Mouse (Mus musculus) kidney, postnatal 4 days (tissue): ENCODE measurements around the gene Irx4.

Experiments
- DNase-seq, 2 experiments: peaks; one replicate each; pipeline ENCODE4 v3.0.0; 2021; ENCODE audit warnings: mixed read lengths in 2 of 2

Gene Irx4

DNA sequence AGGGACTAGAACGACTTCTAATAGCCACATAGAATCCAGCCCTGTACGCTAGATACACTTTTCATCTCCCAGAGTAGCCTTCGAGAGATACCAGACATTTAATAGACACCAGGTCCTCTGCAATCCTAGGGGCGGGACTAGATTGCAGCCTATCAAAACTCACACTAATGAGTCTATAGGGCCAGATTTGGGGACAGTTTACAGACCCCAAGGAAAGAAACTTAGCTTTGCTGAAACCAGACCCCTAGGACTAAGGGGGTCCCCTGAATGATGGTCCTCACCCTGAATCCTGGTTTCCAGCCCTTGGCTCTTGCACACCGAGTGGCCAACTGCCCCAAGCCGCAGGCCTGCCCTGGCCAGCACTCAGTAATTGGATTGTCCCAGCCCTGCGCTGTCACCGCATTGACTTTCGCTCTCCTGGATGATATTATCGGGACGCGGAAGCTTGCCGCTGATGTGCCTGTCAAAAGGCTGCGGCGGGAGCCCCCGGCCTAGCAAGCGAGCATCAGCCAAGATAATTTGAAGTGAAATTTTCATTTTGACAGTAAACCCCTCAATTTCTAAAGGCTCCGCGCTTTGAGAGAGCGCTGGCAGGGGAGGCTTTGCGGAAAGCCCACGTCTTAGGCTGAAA, 10.3 kb downstream of the Irx4 start:
- no peak for DNase-seq

DNA sequence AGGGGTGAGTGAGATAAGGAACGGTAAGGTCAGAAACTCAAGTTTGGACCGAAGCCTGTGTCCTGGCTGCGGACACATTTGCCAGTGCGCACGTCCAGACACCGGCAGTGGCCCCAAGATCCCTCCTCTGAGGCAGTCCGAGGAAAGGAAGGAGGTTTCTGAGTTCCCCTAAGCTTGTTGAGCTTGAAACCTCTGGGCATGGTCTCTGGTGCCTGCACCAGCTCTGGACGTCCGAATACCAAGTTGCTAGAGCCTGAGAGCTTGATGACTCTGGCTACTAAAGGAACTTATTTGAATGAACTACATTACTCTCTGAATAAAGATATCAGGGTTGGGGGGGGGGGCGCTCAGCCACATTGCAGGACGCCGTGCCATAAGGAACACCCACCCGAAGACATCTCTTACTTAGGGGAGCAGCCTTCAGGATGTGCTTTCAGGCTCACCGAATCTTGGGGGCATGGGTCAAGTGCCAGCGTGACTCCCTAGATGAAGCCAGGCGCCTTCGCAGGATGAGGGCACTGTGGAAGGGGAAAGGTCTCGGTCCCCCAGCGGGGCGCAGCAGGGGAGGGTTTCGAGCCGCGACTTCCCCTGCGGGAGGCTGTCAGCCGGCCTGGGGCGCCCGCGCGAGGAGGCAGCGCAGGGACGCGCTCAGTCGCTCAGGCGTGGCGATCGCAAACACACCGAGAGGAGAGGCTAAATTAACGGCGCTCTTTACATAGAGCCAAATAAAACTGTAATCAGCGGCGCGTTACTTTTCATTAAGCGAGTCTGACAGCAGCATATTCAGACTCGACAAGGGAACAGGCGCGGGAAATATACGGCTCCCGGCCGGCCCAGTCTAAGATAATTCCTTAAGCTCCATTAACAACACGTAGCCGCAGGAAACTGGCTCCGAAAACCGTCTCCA, 11.3 kb downstream of the Irx4 start:
- DNase-seq = peak in 1 of 2 experiments; percentile 28

DNA sequence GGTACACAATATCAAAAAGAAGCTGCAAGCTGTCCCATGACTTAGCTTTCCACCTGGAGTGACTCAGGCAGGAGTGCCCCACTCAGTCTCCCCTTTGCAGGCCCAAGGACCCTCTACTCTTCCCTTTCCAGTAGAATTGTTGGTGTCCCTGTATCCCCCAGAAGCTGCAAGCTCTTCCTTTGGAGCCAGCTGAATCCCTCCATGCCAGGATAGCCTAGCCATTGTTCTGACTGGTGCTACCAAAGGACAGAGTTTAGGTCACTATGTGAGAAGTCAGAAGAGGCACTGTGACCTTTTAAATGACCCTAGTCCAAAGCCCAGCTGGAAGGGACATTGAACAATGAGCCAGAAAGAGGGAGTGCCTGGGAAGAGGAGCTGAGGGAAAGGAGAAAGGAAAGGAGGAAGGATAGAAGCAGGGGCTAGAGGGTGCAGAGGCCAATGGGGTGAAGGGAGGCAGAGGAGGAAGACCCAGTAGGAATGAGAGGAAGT, 12.6 kb downstream of the Irx4 start:
- no peak for DNase-seq

DNA sequence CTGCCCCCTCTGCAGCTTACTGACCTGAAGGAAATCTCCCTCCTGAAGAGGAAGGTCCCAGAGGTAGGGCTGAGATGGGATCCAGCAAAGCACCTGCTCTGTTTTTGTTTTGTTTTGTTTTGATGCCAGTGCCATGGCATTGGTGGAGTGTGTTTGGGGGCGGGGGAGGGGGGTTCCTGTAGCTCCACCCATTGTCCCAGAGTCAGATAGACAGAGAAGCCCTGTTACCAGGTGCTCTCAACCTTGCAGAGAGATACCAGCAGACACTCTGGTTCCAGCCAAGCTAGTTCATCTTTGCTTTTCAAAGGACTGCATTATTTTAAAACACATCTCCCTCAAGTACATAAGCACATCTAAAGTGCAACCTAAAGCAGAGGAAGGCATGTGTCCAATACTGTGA, 13.3 kb downstream of the Irx4 start:
- DNase-seq = no peak

DNA sequence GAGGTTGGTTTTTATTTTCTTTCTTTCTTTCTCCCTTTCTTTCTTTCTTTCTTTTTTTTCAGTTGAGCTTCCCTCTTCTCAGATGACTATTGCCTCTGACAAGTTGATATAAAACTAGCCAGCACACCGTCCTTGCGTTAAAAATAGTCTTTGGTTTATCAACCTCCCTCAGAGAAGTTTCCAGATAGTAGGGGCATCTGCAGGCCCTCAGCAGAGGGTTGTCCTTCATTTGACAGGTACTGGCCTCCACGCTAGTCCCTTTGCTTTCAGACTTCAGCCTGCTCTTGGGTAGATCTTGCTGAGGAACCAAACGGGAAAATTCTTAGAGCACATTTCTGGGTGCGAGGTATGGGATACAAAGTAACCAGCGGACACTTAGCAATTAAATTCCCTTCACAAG, 17.1 kb downstream of the Irx4 start:
- DNase-seq = no peak

DNA sequence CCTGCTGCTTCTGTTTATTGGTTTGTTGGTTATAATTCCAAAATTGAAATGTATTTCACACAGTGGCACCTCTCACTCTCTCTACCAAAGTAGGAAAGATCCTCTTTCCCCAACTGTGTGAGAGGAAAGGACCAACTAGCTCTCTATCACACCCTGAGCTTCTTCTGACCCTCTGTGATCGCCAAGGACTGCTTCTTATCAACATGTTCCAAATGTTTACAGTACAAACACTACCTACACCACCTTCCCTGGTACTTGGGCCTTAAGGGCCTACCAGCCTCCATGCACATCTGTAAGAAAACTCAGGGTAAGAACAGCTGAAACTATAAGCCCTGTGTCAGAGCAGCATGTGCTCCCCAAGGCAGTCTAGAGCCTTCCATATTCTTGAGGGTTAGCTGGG, 17.5 kb downstream of the Irx4 start:
- no peak for DNase-seq

DNA sequence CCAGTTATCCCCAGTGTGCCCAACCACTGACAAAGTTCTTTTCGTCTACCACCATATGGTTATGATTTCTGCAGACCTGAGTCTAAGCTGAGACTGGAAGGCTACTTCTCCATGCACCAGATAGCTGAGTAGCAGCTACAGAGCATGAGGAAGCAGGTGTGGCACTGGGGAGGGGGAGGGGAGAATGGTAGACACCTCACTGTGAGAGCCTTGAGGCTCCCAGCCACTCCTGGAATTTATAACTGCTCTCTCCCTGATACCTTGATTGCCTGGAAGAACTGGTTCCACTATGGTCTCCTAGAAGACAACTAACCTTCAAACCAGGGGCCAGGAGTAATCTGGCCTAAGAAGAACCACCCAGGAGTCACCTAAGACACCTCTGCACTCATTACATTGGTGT, 18.9 kb downstream of the Irx4 start:
- no peak for DNase-seq

DNA sequence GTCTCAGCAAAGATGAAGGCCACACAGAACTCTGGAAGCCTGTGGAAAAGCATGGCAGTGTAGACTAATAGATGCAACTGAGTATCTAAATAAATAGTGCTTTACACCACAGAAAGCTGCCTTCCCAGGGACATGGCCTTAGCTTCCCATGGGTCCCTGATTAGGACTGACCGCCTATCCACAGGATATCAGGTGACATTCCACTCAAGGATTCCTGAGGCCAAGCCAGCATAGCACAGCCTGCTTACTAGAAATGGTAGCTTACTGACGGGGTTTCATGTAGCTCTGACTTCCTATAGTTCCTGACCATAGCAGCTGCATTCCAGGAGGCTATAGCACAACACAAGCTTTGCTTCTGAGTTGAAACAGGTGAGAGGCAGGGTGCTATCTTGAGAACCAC, 22.1 kb downstream of the Irx4 start:
- no peak for DNase-seq

DNA sequence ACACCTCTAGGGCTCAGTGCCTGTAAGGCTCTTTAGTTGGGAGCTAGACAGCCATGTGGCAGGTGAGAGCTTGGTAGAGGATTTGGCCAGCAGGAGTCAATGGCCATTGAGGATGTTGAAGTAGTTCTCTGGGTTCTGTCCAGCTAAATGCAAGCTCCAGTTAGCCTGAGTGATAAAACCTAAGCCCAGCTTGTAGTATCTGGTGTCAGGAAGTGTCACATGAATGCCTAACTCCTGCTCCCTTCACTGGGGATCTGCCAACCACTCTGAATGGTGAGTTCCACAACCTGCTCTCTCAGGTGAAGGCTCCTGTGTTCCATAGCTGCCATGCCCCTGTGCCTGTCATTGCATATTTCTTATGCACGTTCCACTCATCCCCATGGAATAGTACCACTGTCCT, 23.3 kb downstream of the Irx4 start:
- no peak for DNase-seq

DNA sequence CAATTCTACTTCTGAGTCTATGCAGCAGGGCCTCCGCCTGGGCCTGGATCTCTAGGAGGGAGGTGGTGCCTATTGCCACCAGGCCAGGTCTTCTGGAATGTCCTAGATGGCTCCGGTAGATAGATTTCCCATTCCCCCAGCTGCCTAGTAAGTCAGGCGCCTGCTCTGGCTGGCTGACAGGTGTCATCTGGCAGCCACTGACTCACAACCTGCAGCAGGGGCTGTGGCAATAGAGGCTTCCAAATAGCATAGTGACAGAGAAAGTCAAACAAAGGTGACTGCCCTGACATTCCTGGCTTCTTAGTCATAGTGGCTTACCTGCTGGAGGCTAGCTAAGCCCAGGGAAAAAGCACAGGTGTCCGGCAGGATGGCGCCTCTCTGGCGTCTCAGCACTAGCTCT, 29.9 kb downstream of the Irx4 start:
- no peak for DNase-seq

DNA sequence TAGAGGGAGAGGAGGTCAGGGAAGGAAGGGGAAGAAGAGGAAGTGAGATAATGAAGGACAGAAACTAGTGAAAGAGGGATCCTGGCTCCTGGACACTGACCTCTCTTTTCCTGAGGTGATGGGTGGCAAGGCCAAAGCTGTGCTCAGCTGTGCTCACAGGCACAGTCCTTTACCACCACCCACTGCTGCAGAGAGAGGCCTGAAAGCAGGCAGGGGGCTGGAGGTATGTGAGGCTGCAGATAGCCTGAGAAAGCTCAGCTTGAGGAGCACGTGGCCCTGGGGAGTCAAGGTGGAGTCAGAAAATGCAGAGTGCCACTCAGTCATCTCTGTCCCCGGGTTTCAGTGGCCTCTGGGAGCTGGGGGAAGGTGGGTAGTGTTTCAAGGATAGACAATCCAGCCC, 30.8 kb downstream of the Irx4 start:
- DNase-seq = no peak

DNA sequence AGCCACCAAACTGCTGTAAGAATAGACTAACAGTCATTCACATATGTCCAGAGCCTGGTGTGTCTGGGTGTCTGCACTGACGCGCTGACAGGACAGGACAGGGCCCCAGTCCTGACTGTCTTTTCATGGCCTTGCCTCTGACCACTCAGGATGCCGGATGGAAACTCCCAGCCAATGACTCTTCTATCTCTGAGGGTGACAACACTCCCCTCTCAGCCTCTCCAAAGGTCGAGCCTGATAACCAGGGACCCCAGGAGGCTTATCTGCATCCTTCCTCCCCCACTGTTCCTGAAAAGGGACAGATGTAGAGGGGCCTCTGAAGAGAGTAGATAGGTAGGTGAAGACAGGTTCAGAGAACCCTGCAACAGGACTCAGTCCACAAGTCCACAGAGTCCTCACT, 38.4 kb downstream of the Irx4 start:
- DNase-seq = no peak

DNA sequence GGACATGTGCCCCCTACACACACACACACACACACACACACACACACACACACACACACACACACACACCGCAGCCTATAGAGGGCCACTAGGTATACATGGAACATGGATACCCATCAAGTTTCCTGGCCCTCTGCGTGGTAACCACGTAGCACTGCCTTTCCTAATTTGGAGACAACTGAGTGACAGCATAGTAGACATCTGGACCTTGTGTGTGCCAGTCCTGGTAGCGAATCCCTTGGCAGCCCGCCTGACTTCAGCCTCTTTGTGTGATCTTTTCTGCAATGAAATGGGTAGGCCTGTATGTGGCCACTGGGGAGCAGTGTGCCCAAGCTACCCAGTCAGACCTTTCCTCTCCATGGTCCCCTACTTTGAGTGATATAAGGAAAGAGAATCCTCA, 39.0 kb downstream of the Irx4 start:
- DNase-seq = no peak

DNA sequence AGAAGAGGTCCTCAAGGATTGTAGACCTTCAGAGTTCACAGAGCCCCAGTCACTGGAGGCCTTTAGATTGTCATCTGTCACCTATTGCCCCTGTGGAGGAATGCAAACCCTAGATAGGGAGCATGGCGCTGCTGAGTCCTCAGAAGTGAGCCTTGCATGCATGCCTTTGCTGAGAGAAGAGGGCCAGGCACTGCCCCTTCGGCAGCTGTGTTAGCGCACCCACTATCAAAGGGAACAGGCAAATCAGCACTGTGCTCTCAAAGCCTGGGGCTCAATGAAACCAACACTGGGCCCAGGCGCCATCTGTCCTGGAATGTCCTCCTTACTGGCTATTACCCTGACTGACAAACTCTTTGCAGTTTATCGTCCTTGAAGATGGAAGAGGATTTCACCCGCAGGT, 44.5 kb downstream of the Irx4 start:
- DNase-seq = no peak

DNA sequence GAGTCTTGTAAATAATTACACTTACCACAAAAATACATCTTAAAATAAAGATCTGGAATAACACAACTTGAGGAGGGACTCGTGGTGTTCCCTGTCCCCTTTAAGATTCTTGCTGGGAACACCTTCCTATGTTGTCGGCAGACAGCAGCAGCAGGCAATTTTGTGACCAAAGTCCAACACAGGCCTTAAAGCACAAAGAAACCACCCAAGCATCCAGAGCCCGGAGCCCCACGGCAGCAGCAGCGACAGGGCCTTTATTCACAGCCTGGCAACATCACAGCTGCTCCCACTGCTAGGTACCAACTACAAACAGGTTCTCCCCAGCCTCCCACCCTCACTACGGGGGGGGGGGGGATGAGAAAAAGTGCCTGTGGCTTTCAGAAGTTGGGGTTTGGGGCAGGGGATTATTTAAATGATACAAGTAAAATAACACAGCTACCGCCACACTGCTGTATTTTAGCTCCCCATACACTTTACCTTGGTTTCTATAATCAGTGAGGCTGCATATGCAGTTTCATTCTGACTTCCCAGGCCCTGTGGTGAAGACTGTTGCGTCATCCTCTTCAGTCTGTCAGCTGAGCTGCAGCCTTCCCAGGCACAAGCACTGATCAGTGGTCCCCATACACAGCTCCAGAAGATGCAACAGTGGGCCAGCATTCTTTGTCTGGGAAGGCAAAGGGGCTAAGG, 45.3 kb downstream of the Irx4 start:
- peak; percentile 26 to 40 for DNase-seq

DNA sequence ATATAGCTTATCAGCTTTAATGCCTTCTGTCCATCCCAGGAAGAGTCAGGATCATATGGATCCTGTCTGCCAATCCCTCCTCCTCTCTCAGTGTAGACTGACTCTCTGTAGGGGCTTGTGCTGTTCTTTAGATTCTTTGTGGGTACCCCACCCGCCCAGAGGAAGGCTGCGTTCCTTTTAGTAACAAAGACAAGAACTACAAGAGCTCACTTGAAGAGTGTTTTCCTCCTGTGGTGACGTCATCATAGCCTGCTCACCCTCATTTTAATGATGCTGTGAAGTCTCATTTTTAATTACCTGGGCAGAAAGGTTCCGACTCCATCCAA, 45.8 kb downstream of the Irx4 start:
- DNase-seq = no peak

DNA sequence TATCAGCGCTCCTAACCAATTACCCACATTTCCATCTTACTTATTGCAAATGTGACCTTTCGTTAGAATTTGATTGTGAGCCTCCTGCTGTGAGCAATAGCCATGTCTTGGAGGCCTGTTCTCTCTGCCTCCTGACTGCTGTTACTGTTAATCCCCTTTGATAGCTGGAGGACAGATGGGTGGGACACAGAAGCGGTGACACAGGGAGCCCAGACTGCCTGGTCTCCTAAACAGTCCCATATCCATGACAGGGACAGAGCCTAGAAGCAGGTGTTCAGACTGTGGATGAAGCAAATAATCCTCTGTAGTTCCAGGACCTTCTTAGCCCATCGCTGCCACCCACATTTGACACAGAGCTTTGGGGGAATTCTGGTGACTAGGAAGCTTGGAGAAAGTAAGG, 46.2 kb downstream of the Irx4 start:
- no peak for DNase-seq

DNA sequence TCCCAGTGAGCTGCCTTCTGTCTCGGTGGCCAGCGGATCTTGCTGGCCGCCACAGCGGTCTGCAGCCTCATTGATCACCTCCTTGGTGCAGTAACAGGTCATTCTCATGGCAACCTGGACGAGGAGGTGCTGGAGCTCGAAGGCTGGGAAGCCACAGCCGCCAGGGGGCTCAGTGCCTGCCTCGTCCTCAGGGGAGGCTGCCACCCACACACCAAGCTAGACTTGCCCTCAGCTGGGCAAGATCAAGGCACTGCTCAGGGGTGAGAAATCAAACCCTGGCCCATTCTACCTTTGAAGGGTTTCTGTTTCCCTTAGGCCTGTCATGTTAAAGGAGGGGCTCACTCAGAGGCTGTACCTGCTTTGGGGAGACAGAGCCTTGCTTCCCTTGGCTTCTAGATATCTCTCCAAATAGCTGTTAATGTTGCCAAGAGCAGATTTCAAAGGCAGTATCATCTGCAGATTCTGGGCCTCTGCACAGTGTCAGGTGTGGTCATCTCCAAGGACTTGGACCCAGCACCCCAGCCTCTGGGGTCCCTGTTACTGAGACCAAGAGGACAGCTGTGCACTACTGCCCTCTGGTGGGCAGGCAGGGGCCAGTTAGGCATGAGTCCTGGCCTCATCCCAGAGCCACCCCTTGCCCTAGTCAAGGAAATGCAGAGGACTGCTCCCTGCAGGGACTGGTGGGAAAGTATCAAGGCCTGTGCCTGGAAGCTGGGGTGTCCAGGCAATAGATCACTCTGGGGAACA, 50.1 kb downstream of the Irx4 start:
- DNase-seq = peak; percentile 76 to 81
